Mouse (Mus musculus) liver, postnatal 0 days (tissue): ENCODE results near the gene Timp2.

ENCODE experiments used
- CTCF ChIP-seq: sonication (generic); IDR thresholded peaks from 2 replicates; pipeline ENCODE4 v1.5.1; 2016; ENCODE audit warnings: antibody characterized with exemption, low read depth
- EP300 ChIP-seq: IDR thresholded peaks from 2 replicates; pipeline ENCODE4 v1.6.1; 2016; ENCODE audit warnings: antibody characterized with exemption, low read depth, mild to moderate bottlenecking

- TF ChIP-seq CTCF: peak; percentile 69
- TF ChIP-seq EP300: no peak
Observed at GRCm38 (mm10) chr11:118355205-118355604, 335 bp downstream of the Timp2 start.
